Mouse (Mus musculus): ENCODE measurements at regions not wholly inside any gene's neighbourhood (a gene's known extent, or its start where the extent isn't known, plus 50 kb on each side); places are given as distances from the start of the nearest gene placed in this dataset.

DNA sequence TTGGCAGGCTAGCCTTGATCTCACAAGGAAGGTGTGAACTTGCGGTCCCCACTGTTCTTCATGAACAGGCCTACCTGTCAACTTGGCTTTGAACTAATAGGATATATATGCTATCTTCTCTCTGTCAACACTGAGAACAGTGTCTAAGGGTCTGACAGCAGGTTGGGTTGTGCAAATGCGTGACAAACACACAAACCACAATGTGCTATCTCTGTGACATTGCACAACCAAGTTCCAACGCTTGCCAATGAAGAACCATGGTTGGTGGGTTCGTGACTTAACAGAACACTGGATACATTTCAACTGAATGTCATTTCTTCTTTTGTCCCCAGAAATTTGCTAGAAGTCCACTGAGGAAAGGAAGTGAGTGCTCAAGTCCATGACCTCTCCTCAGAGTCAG lies 696.8 kb upstream of the 4930412O13Rik start:
- no peak for DNase-seq (ENCODE audit: low spot score in 2 of 2)

DNA sequence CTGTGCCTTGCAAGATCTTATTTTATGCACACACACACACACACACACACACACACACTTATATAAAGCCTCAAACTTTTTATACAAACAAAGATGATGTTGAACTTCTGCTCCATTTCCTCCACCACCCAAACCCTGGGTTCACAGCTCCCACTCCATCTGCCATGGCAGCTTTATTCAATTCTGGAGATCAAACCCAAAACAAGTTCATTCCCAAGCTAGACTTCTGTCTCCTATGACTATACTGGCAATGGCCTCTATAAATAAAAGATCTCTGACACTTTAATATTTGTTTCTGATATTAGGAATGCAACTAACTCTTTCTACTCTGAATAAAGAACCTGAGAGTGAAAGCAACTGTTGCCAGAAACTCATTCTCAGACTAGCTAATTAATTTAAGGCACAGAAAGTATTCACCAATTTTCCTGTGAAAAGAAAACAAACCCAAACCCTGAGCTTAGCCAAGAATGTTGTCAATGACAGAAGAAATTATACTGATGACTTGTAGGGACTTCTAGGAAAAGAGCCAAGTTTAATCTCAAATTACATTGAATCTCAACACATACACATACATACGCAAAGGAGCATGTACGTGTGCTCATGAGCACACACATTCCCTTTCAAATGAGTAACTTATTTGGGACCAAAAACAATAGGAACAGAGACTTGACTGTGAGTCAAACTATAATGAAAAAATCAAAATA lies 695.1 kb upstream of the 4930412O13Rik start:
- DNase-seq (ENCODE audit: low spot score in 2 of 2), result no peak

DNA sequence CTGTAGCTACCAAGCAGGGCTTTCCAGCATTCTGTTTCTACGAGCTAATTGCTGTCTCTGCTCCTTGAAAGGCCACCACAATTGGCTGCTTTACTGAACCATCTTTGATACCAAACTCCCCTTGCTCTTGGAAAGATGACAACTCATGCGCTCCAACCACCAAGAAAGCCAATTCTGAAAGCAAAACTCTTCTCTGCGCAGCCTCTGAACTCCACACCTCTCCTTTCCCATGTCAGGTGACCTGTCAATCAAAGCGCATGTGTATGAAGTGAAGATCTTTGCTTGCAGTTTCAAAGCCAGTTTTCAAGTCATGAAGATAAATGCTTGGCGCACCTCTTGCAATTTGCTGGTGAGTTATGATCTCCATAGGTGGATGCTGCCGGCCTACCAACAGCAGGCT lies 687.9 kb upstream of the 4930412O13Rik start:
- no peak for DNase-seq (ENCODE audit: low spot score in 2 of 2)

DNA sequence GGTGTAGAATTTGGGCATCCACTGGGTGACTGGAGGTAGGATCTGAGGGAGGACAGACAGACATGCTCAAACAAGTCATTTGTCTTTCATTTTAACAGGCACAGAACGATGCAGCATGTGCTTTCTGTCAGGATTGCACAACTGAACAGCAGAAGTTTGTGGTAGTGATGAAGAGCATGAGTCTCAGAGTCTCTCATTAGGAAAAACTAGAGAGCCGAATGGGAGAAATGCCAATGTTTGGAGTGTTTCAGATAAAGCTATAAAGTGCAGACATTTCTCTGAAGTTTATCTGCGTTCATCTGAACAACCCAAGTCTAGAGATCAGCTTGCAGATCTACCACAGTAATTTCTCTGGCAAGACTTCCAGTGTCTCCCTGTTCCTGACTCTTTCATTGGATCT lies 684.0 kb upstream of the 4930412O13Rik start:
- DNase-seq (ENCODE audit: low spot score in 2 of 2), result no peak

DNA sequence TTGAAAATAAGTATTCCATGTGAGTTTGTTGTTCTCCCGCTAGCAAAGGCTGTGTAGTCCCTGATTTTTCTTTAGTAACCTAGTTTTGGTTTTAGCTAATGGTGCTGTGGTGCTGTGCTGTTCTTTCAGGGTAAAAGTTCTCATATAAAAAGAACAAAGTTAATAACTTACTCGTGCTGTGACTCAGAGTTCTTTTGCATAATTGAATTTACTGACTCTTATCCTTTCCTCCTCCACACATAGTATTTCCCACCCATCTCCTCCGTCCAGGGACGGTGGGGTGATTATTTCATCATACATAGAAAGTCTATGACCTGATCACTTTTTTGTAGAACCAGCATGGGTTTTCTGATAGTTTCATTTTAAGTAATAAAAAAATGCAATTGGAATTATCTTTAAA lies 673.1 kb upstream of the 4930412O13Rik start:
- DNase-seq (ENCODE audit: low spot score in 2 of 2), result no peak

Data from right cerebral cortex, postnatal 10 days (tissue).